Mouse (Mus musculus): Measurements from ENCODE around the gene Rabepk. TPM values are rescaled to one million over a fixed set of nuclear protein-coding genes. Genes with fewer than 3 reads are reported as not detected.
"Not testable (repeated sequence)": the region's sequence is repeated elsewhere in the genome, so short reads cannot be mapped to it uniquely, and the experiment has no call there.

The Rabepk gene
- total RNA-seq, 2 experiments from 2014 or later: 13.5 to 15.5 TPM

- peak in 1 of 2 experiments; percentile 51 for DNase-seq
Measured at GRCm38 (mm10) chr2:34804815-34805214, 5.1 kb upstream of the Rabepk start.

DNA sequence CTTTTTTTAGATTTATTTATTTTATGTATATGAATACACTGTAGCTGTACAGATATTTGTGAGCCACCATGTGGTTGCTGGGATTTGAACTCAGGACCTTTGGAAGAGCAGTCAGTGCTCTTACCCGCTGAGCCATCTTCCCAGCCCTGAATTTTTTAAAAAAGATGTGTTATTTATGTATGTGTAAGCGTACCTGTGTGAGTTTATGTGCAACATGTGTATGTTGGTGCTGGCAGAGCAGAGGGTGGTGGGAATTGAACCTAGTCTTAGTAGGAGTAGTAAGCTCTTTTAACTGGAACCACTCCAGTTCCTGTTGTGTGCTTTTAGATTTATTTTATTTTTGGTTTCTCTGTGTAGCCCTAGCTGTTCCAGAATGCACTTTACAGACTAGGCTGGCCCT is 4.5 kb upstream of the Rabepk start:
- no peak for DNase-seq

DNA sequence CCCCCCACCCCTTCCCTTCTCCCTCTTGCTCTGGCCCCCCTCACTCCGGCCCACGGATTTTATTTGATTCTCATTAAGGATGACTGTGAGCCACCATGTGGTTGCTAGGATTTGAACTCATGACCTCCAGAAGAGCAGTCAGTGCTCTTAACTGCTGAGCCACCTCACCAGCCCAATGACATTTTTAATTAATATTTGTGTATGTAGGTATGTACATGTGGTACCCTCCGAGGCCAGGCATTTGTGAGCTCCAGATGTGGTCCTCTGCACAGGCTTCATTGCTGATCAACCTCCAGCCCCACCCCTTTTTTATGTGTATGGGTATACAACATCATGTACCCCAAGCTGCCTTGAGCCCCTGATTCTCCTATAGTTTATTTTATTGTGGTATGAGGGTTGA is 4.0 kb upstream of the Rabepk start:
- DNase-seq: no peak

DNA sequence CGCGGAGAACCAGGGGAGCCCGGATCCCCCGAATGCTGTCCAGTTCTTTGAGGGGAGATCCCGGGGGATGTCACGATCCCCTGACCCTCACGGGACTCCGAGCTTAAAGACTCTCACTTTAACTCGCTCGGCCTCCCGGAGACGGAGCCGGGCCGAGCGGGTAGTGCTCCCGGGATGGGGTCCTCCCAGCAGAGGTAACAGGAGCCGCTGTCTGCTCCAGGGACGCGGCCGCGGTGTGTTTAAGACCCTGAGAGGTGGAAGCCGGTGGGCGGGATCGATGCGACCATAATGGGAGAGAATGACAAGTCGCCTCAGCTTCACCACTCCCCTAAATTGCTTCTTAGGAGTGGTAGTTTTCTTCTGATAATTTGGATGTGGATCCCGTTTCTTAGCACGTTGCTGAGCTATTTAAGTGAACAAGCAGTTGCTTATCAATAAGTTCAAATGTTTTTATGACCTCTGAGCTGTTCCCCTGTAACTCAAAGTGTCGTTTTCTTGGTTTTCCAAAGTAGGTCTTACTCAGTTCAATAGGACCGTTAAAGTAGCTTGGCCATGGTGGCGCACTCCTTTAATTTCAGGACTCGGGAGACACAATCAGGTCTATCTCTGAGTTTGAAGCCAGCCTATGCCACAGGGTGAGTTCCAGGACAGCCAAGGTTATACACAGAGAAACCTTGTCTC is 3.0 kb upstream of the Rabepk start:
- DNase-seq: peak in 1 of 2 experiments; percentile 62

DNA sequence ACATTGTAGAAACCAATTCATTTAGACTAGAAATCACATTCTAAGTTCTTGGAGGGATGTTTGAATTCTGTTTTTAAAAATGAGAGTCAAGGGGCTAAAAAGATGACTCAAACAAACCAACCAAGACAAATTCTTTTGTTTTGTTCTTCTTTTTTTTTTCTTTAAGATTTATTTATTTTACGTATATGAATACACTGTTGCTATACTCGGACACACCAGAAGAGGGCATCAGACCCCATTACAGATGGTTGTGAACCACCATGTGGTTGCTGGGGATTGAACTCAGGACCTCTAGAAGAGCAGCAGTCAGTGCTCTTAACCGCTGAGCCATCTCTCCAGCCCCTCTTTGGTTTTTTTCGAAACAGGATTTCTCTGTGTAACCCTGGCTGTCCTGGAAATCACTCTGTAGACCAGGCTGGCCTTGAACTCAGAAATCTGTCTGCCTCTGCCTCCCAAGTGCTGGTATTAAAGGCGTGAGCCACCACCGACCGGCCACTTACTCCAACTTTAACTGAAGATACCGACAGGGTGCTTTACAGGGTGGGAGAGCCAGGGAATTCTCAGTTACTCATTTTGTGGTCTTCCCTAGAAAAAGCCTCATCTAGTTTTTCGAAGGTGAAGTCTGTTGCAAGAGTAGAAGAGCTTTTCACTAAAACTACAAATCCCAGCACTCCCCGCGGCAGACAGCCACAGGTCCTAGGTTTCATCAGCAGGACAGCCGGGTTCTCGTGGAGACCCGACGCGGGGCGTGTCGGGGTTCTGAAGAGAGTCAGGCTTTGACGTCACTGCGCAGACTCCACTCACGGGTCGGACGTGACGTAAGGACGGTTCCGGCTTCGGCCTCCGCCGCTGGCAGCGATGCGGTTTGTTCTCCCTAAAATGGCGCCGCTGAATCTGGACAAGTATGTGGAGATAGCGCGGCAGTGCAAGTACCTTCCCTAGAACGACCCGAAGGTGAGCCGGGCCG is 2.1 kb upstream of the Rabepk start:
- peak; percentile 98 to 99 for DNase-seq

GRCm38 (mm10) chr2:34800371-34800770 is 659 bp upstream of the Rabepk start:
- no peak for DNase-seq

GRCm38 (mm10) chr2:34795426-34795825 is 4.3 kb downstream of the Rabepk start:
- no peak for DNase-seq

GRCm38 (mm10) chr2:34794511-34794910 is 5.2 kb downstream of the Rabepk start:
- no peak for DNase-seq

GRCm38 (mm10) chr2:34792543-34792942 is 7.2 kb downstream of the Rabepk start:
- not testable (repeated sequence) for DNase-seq

GRCm38 (mm10) chr2:34790282-34790681 is 9.4 kb downstream of the Rabepk start:
- no peak for DNase-seq

GRCm38 (mm10) chr2:34784085-34784484 is 15.6 kb downstream of the Rabepk start:
- peak; percentile 37 to 72 for DNase-seq

GRCm38 (mm10) chr2:34783064-34784020 is 16.4 kb downstream of the Rabepk start:
- DNase-seq: no peak

GRCm38 (mm10) chr2:34777237-34777868 is 22.4 kb downstream of the Rabepk start:
- no peak for DNase-seq

DNA sequence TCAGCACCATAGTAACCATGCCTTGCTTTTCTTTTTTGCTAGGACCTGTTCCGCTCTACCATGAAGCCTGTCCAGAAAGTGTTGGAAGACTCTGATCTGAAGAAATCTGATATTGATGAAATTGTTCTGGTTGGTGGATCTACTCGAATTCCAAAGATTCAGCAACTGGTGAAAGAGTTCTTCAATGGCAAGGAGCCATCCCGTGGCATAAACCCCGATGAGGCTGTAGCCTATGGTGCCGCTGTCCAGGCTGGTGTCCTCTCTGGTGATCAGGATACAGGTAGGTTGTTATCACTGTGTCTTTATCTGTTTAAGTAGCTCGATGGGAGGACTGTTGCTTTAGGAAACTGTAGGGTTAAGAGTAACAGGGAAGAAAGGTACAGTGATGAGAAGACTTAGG is 25.2 kb downstream of the Rabepk start:
- no peak for DNase-seq

DNA sequence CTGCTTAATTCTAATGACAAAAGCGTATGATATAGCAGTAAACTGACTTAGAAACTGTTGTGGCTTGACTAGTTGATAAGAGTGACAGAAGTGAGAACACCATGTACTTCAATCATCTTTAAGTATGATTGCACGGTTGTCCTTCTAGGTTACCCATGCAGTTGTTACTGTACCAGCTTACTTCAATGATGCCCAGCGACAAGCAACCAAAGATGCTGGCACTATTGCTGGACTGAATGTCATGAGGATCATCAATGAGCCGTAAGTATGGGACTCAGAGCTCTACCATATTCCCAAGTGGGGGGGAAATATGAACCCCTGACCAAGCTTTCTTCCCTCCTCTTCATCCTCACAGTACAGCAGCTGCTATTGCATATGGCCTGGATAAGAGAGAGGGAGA is 26.0 kb downstream of the Rabepk start:
- no peak for DNase-seq

GRCm38 (mm10) chr2:34772252-34773235 is 27.2 kb downstream of the Rabepk start:
- no peak for DNase-seq

DNA sequence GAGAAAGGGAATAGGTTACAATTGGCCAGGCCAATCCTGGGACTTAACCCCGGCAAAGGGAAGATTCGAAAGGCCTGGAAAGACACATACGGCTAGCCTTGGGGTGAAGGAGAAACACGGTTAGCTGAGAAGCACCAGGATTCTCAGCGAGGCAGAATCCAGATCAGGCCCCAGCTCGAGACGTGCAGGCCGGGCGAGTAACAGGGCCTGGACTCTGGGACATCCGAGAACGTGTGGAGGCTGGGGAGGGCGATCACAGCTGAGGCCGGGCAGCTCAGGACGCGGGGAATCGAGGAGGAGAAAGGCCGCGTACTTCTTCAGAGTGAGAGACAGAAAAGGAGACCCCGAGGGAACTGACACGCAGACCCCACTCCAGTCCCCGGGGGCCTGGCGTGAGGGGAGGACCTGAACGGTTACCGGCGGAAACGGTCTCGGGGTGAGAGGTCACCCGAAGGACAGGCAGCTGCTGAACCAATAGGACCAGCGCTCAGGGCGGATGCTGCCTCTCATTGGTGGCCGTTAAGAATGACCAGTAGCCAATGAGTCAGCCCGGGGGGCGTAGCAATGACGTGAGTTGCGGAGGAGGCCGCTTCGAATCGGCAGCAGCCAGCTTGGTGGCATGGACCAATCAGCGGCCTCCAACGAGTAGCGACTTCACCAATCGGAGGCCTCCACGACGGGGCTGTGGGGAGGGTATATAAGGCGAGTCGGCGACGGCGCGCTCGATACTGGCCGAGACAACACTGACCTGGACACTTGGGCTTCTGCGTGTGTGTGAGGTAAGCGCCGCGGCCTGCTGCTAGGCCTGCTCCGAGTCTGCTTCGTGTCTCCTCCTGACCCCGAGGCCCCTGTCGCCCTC is 28.1 kb downstream of the Rabepk start, which contains the start of gene Hspa5:
TSS of gene Hspa5 (plus strand) at position 603 of the 859 bp plus-strand sequence.
- DNase-seq: peak; percentile 99 to 100

GRCm38 (mm10) chr2:34770951-34771350 is 28.8 kb downstream of the Rabepk start:
- DNase-seq: no peak

DNA sequence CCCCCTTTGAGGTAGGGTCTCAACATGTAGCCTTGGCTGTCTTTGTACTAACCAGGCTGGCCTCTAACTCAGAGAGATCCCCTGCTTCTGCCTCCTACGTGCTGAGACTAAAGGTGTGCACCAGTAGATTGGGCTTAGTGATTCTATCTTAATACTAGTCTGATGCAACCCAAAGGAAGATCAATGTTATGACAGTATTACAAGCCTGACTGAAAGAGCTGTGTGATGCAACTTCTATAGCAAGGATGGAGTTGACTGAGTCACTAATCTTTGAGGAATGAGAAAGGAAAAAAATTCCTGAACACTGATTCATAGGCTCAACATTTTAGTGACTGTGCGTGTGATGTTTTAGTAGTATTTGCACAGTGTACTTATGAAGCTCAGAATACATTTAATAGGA is 29.7 kb downstream of the Rabepk start:
- DNase-seq: no peak

Measured in heart, adult 18-20 months (tissue).